Mouse (Mus musculus) ES-E14 (cell line): Measurements from ENCODE around the gene Tgfbr2.

Source experiments
- CHD2 ChIP-seq: IDR thresholded peaks from 2 replicates; pipeline ENCODE4 v1.6.1; 2014; ENCODE audit warnings: mild to moderate bottlenecking, low read depth, low read length, inconsistent platforms
- HCFC1 ChIP-seq: IDR thresholded peaks from 2 replicates; pipeline ENCODE4 v1.6.1; 2012; ENCODE audit warnings: low read length, inconsistent platforms, borderline replicate concordance; ENCODE audit not compliant: insufficient read depth
- MAFK ChIP-seq: IDR thresholded peaks from 2 replicates; pipeline ENCODE4 v1.6.1; 2014; ENCODE audit warnings: mild to moderate bottlenecking, low read depth, low read length, inconsistent platforms; ENCODE audit not compliant: insufficient read depth
- ZC3H11A ChIP-seq: IDR thresholded peaks from 2 replicates; pipeline ENCODE4 v1.6.1; 2012; ENCODE audit warnings: low read depth, mild to moderate bottlenecking, inconsistent platforms, low read length, borderline replicate concordance
- ZNF384 ChIP-seq: IDR thresholded peaks from 2 replicates; pipeline ENCODE4 v1.6.1; 2012; ENCODE audit warnings: low read depth, low read length, inconsistent platforms

GRCm38 (mm10) chr9:116219234-116220158, 44.3 kb upstream of the Tgfbr2 start:
- TF ChIP-seq CHD2 (no peak), MAFK (no peak), ZC3H11A (no peak), HCFC1 (no peak), ZNF384 (no peak)
